Mouse (Mus musculus): Measurements from ENCODE around the gene Lctl. TPM values are rescaled to one million over a fixed set of nuclear protein-coding genes. Genes with fewer than 3 reads are reported as not detected.

The Lctl gene
- polyA plus RNA-seq (2012; rRNA removed): 1.1 and 2.3 TPM in 2 replicates

GRCm38 (mm10) chr9:64116876-64117275 is at the start of gene Lctl:
Lctl (plus strand) TSS chr9:64117147.

DNA sequence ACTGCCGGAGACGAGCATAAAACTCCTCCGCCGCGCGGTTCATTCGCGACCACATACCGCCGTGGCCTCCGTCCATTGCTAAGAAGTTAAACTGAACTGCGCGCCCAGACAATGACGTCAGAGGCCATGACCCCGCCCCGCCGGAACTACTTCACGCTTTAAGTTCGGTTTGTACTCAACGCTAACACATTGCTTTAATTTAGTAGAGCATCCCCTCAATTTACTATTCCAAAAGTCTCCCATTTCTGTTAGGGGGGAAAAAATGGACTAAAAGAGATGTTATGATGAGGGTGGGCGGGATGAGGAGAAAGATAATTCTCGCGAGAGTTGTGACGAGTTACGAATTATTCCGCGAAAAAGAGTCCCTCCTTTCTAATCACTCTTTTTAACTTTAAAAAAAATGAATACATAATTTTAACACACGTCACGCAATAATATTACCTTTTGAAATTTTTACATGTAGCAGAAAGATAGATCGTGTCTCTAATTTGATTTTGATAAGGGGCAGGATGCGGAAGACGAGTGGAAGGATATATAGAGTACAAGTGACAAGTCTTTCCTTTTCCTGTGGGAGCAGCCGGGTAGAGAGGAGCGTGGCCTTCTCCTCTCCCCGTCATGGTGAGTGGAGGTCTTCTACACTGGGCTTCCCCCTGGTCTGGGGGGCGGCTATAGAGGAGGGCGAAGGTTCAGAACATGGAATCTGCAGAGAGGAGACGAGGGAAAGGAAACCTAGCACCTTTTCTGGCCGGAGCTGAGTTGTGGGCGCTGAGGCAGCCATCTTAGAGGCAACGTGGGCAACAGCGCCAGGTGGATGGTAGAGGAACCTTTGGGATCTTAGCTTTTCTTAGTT is 56.1 kb downstream of the Lctl start, which contains the start of the genes Zwilch and Rpl4:
TSS of gene Zwilch (minus strand) at position 289 of the 850 bp plus-strand sequence.
TSS of gene Rpl4 (plus strand) at position 560 of the 850 bp plus-strand sequence.

GRCm38 (mm10) chr9:64178974-64179646 is 62.2 kb downstream of the Lctl start, which contains the start of gene Snapc5:
Snapc5 (plus strand) TSS chr9:64179274.

Other genes starting within 250 kb of the Lctl start
- 45.0 and 50.4 TPM in 2 replicates for gene Smad6, start 95.1 kb upstream of the Lctl start, polyA plus RNA-seq (2012; rRNA removed)
- gene Zwilch, start 56.0 kb downstream of the Lctl start, polyA plus RNA-seq (2012; rRNA removed): 2.4 and 2.6 TPM in 2 replicates
- 374 and 555 TPM in 2 replicates for gene Rpl4, start 56.2 kb downstream of the Lctl start, polyA plus RNA-seq (2012; rRNA removed)
- 5.7 and 7.2 TPM in 2 replicates for gene Snapc5, start 62.1 kb downstream of the Lctl start, polyA plus RNA-seq (2012; rRNA removed)
- gene Uchl4, start 118.1 kb downstream of the Lctl start, polyA plus RNA-seq (2012; rRNA removed): not detected in 2 replicates
- gene Map2k1, start 136.5 kb downstream of the Lctl start, polyA plus RNA-seq (2012; rRNA removed): 44.9 and 52.7 TPM in 2 replicates
- 1.4 and 3.0 TPM in 2 replicates for gene Tipin, start 164.4 kb downstream of the Lctl start, polyA plus RNA-seq (2012; rRNA removed)
- 19.6 and 43.0 TPM in 2 replicates for gene Dis3l, start 224.1 kb downstream of the Lctl start, polyA plus RNA-seq (2012; rRNA removed)

All from ovary, adult 2 months (tissue).